Mouse (Mus musculus) kidney, adult 2 months (tissue): ENCODE results near the gene Tspyl3.

Experiments used
- CTCF ChIP-seq: fragments of 200-500 bp; conservative IDR thresholded peaks from 2 replicates; pipeline ENCODE4 v1.5.1; 2011; ENCODE audit warnings: low read depth, mild to moderate bottlenecking, control low read depth, low read length, moderate library complexity, mixed read lengths; ENCODE audit not compliant: insufficient read depth, insufficient read length
- POLR2A ChIP-seq: fragments of 200-500 bp; IDR thresholded peaks from one replicate; pipeline ENCODE4 v1.6.1; 2011; ENCODE audit warnings: low read depth, low read length, control low read depth

DNA sequence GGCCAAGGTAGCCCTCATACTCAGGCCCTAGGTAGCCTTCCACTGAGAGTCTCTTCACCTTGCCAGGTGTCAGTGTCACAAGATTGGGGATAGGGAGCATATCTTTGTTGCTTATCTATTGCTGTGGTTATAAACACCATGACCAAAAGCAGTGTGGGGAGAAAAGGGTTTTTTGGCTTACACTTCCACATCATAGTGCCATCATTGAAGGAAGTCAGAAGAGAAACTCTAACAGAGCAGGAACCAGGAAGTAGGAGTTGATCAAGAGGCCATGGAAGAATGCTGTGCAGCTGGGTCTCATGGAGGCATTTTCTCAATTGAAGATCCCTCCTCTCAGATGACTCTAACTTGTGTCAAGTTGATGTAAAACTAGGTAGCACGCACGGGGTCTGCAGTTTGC lies 17.1 kb downstream of the Tspyl3 start:
- TF ChIP-seq CTCF, result no peak
- TF ChIP-seq POLR2A, result no peak
